Comparison of ENCODE assay signal across 8 mouse cellular contexts in the genomic region with DNA sequence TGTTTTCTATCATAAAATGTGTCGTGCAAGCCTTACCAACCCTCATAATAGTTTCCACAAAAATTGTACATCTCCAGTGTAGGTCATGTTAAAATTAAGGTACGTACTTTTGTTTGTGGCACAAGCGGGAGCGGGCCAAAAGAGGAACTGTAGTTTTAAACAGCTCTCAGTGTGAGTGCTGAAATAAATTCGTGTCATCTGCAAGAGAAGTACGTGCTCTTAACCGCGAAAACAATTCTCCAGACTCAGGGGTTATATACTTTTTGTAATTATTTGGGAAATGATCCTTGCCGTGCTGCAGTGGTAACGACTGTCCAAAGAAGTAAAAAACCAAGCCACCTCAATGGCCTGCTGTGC. TPM values are rescaled to one million over a fixed set of nuclear protein-coding genes. Genes with fewer than 3 reads are reported as not detected.
DNase-seq lines count a peak whose midpoint lies in the region; ATAC-seq lines count a peak whose summit lies in the region.

No protein-coding gene starts in this region.

- peak overlapping the region; percentile 83 for H3K27ac ChIP-seq in heart, embryonic 15.5 days
- 0 out of 2 replicates have a peak overlapping the region, but pooled peaks have one; percentile 40 for H3K27ac ChIP-seq in hindbrain, embryonic 11.5 days (ENCODE audit: low read depth, low read length)
- H3K27ac ChIP-seq in midbrain, embryonic 10.5 days (replicated peaks), result peak overlapping the region; percentile 88

- peaks cover 8% of the 10 kb centered on the region; the same call in 1 of the 2 replicates for H3K4me1 ChIP-seq in heart, embryonic 15.5 days (replicated peaks)
- no peaks in the 10 kb centered on the region for H3K4me1 ChIP-seq in hindbrain, embryonic 11.5 days (replicated peaks; ENCODE audit: control insufficient read depth, insufficient read depth, low read length)
- H3K4me1 ChIP-seq in midbrain, embryonic 10.5 days, result peaks cover 13% of the 10 kb centered on the region

- ATAC-seq in heart, embryonic 15.5 days (replicated peaks; ENCODE audit: insufficient number of reproducible peaks, insufficient read depth, low FRiP score, low read depth), result no peak
- ATAC-seq in hindbrain, embryonic 11.5 days (ENCODE audit: low FRiP score), result no peak; the same call in 1 of the 2 replicates

- WGBS in heart, embryonic 15.5 days, result 19% methylated on average over 10 of the region's 10 CpGs
- WGBS in hindbrain, embryonic 11.5 days, result 28% methylated on average over 10 of the region's 10 CpGs
- 27% methylated on average over 10 of the region's 10 CpGs for WGBS in midbrain, embryonic 10.5 days

- peak overlapping the region; percentile 74 for H3K4me3 ChIP-seq in heart, embryonic 15.5 days
- peak overlapping the region; percentile 56 for H3K4me3 ChIP-seq in hindbrain, embryonic 11.5 days (ENCODE audit: low read depth, low read length)
- peak overlapping the region; percentile 75 for H3K4me3 ChIP-seq in midbrain, embryonic 10.5 days

- no peaks in the 10 kb centered on the region for H3K27me3 ChIP-seq in heart, embryonic 15.5 days
- H3K27me3 ChIP-seq in hindbrain, embryonic 11.5 days (ENCODE audit: control insufficient read depth, insufficient read depth, low read length), result no peaks in the 10 kb centered on the region
- no peaks in the 10 kb centered on the region for H3K27me3 ChIP-seq in midbrain, embryonic 10.5 days (ENCODE audit: low read depth, poor library complexity, severe bottlenecking)

- peaks cover 14% of the 10 kb centered on the region; the same call in 1 of the 2 replicates for H3K36me3 ChIP-seq in heart, embryonic 15.5 days
- no peaks in the 10 kb centered on the region for H3K36me3 ChIP-seq in hindbrain, embryonic 11.5 days (ENCODE audit: control insufficient read depth, insufficient read depth, low read length)
- H3K36me3 ChIP-seq in midbrain, embryonic 10.5 days, result peaks cover 27% of the 10 kb centered on the region

- peak overlapping the region; percentile 82 for H3K4me2 ChIP-seq in heart, embryonic 15.5 days
- H3K4me2 ChIP-seq in hindbrain, embryonic 11.5 days (replicated peaks; ENCODE audit: low read depth, low read length), result peak overlapping the region; percentile 55

- intact Hi-C loops in heart, postnatal 14 days (cut with DNase I), result no loop called here

- H3K9ac ChIP-seq in heart, embryonic 15.5 days, result peak overlapping the region; percentile 71
- H3K9ac ChIP-seq in hindbrain, embryonic 11.5 days (ENCODE audit: low read depth, low read length), result peak overlapping the region; percentile 68; the same call in 1 of the 2 replicates

- no peak for DNase-seq in heart, postnatal 14 days
- DNase-seq in ZHBTc4 (ENCODE audit: low read depth, low spot score), result peak; percentile 10
- DNase-seq in hindbrain, embryonic 11.5 days (ENCODE audit: low spot score), result no peak
- no peak for DNase-seq in midbrain, embryonic 10.5 days (ENCODE audit: low spot score)
- no peak for DNase-seq in right cerebral cortex, postnatal 25 days
- no peak for DNase-seq in cerebellum, adult 18-20 months
- DNase-seq in thymus, postnatal 25 days, result no peak

- H3K9me3 ChIP-seq in heart, embryonic 15.5 days (replicated peaks), result no peaks in the 10 kb centered on the region
- no peaks in the 10 kb centered on the region for H3K9me3 ChIP-seq in hindbrain, embryonic 11.5 days (ENCODE audit: control insufficient read depth, low read length)
- no peaks in the 10 kb centered on the region for H3K9me3 ChIP-seq in midbrain, embryonic 10.5 days (replicated peaks)

RNA-seq across cellular contexts. Expression of a gene that starts 0.5 kb away (rescaled TPM):
- 18.1 and 19.9 TPM in 2 replicates for polyA plus RNA-seq in heart, embryonic 15.5 days (2015; fragmentation: Nextera tagmentation; extraction: Ambion mirVana)
- 10 to 100 TPM; 19.8 to 21.1 TPM for total RNA-seq in heart, postnatal 14 days (2021)
- polyA plus RNA-seq in hindbrain, embryonic 11.5 days (2014; fragmentation: Nextera tagmentation; extraction: Ambion mirVana), result 23.3 and 24.9 TPM in 2 replicates
- 19.6 and 19.8 TPM in 2 replicates for polyA plus RNA-seq in midbrain, embryonic 10.5 days (2016; fragmentation: Nextera tagmentation; extraction: Ambion mirVana)

RNA-seq across cellular contexts. Expression of a gene that starts 11.9 kb away (rescaled TPM):
- 41.4 and 46.3 TPM in 2 replicates for polyA plus RNA-seq in heart, embryonic 15.5 days (2015; fragmentation: Nextera tagmentation; extraction: Ambion mirVana)
- 10 to 100 TPM; 60.5 to 62.2 TPM for total RNA-seq in heart, postnatal 14 days (2021)
- polyA plus RNA-seq in hindbrain, embryonic 11.5 days (2014; fragmentation: Nextera tagmentation; extraction: Ambion mirVana), result 42.2 and 49.9 TPM in 2 replicates
- polyA plus RNA-seq in midbrain, embryonic 10.5 days (2016; fragmentation: Nextera tagmentation; extraction: Ambion mirVana), result 46.6 and 56.7 TPM in 2 replicates

RNA-seq across cellular contexts. Expression of a gene that starts 33.4 kb away (rescaled TPM):
- polyA plus RNA-seq in heart, embryonic 15.5 days (2015; fragmentation: Nextera tagmentation; extraction: Ambion mirVana), result 0.22 and 0.24 TPM in 2 replicates
- not detected for total RNA-seq in heart, postnatal 14 days (2021)
- polyA plus RNA-seq in hindbrain, embryonic 11.5 days (2014; fragmentation: Nextera tagmentation; extraction: Ambion mirVana), result 0.17 TPM in 1 of 2 replicates, not detected in the other
- 0.12 and 0.47 TPM in 2 replicates for polyA plus RNA-seq in midbrain, embryonic 10.5 days (2016; fragmentation: Nextera tagmentation; extraction: Ambion mirVana)

RNA-seq across cellular contexts. Expression of a gene that starts 33.6 kb away (rescaled TPM):
- polyA plus RNA-seq in heart, embryonic 15.5 days (2015; fragmentation: Nextera tagmentation; extraction: Ambion mirVana), result 549 and 606 TPM in 2 replicates
- total RNA-seq in heart, postnatal 14 days (2021), result 100 to 1,000 TPM; 465 to 510 TPM
- 957 and 965 TPM in 2 replicates for polyA plus RNA-seq in hindbrain, embryonic 11.5 days (2014; fragmentation: Nextera tagmentation; extraction: Ambion mirVana)
- 887 and 1,041 TPM in 2 replicates for polyA plus RNA-seq in midbrain, embryonic 10.5 days (2016; fragmentation: Nextera tagmentation; extraction: Ambion mirVana)
